Mouse (Mus musculus): ENCODE data around the gene Grk1.
A peak's percentile ranks its signal among the peaks of the same experiment; 100 is the strongest.

Grk1 gene

GRCm38 (mm10) chr8:13430412-13430811 is 25.5 kb downstream of the Grk1 start:
- DNase-seq (ENCODE audit: low spot score), result no peak

- no peak for DNase-seq (ENCODE audit: low spot score)
Observed at GRCm38 (mm10) chr8:13430866-13431265, 26.0 kb downstream of the Grk1 start.

- DNase-seq (ENCODE audit: low spot score), result no peak
Observed at GRCm38 (mm10) chr8:13433130-13433529, 28.2 kb downstream of the Grk1 start.

- no peak for DNase-seq (ENCODE audit: low spot score)
Observed at GRCm38 (mm10) chr8:13434889-13435288, 30.0 kb downstream of the Grk1 start, which contains the start of gene Tmem255b. Tmem255b (plus strand) TSS chr8:13435189.

- no peak for DNase-seq (ENCODE audit: low spot score)
Observed at GRCm38 (mm10) chr8:13436052-13436451, 31.2 kb downstream of the Grk1 start.

- DNase-seq (ENCODE audit: low spot score), result no peak
Observed at GRCm38 (mm10) chr8:13437531-13437930, 32.6 kb downstream of the Grk1 start.

- DNase-seq (ENCODE audit: low spot score), result no peak
Observed at GRCm38 (mm10) chr8:13442152-13442551, 37.3 kb downstream of the Grk1 start.

- DNase-seq (ENCODE audit: low spot score), result no peak
Observed at GRCm38 (mm10) chr8:13446456-13446855, 41.6 kb downstream of the Grk1 start.

GRCm38 (mm10) chr8:13448145-13448544 is 43.3 kb downstream of the Grk1 start:
- no peak for DNase-seq (ENCODE audit: low spot score)

- DNase-seq (ENCODE audit: low spot score), result no peak
Observed at GRCm38 (mm10) chr8:13451747-13452277, 46.9 kb downstream of the Grk1 start.

GRCm38 (mm10) chr8:13454341-13455113 is 49.6 kb downstream of the Grk1 start:
- peak; percentile 34 for DNase-seq (ENCODE audit: low spot score)

- peak; percentile 38 for DNase-seq (ENCODE audit: low spot score)
Observed at GRCm38 (mm10) chr8:13455295-13455694, 50.4 kb downstream of the Grk1 start.

- no peak for DNase-seq (ENCODE audit: low spot score)
Observed at GRCm38 (mm10) chr8:13459431-13459830, 54.5 kb downstream of the Grk1 start.

GRCm38 (mm10) chr8:13461085-13461765 is 56.3 kb downstream of the Grk1 start:
- no peak for DNase-seq (ENCODE audit: low spot score)

GRCm38 (mm10) chr8:13461843-13462242 is 57.0 kb downstream of the Grk1 start:
- DNase-seq (ENCODE audit: low spot score), result peak; percentile 70

GRCm38 (mm10) chr8:13462392-13462791 is 57.5 kb downstream of the Grk1 start:
- DNase-seq (ENCODE audit: low spot score), result no peak

GRCm38 (mm10) chr8:13465324-13465723 is 60.4 kb downstream of the Grk1 start:
- DNase-seq (ENCODE audit: low spot score), result no peak

- DNase-seq (ENCODE audit: low spot score), result no peak
Observed at GRCm38 (mm10) chr8:13466989-13467388, 62.1 kb downstream of the Grk1 start.

- DNase-seq (ENCODE audit: low spot score), result no peak
Observed at GRCm38 (mm10) chr8:13468737-13469136, 63.9 kb downstream of the Grk1 start.

GRCm38 (mm10) chr8:13471484-13471883 is 66.6 kb downstream of the Grk1 start:
- DNase-seq (ENCODE audit: low spot score), result no peak

Data from left cerebral cortex, adult 11 months (tissue).